In genomic region chr10:128977522-128978114, GRCm38 (mm10) we compare ENCODE assay signal across 9 mouse cellular contexts. TPM values are rescaled to one million over a fixed set of nuclear protein-coding genes. Genes with fewer than 3 reads are reported as not detected.
DNase-seq lines count a peak whose midpoint lies in the region; ATAC-seq and TF ChIP-seq lines count a peak whose summit lies in the region.
"Had no signal": no experiment of that assay in that cellular context is flagged by ENCODE, and none has a peak within 500 bp of the region (broad histone marks: within the 10 kb centered on the region; RNA-seq: fewer than 3 reads in every experiment).

No protein-coding gene starts in this region.

- H3K4me1 ChIP-seq in limb, embryonic 14.5 days (ENCODE audit: control insufficient read depth, insufficient read depth, low read length), result no peaks in the 10 kb centered on the region

- no peak overlapping the region for H3K4me2 ChIP-seq in limb, embryonic 14.5 days (replicated peaks; ENCODE audit: low read depth, low read length, severe bottlenecking)
- H3K4me2 ChIP-seq: heart, embryonic 13.5 days had no signal

- no peaks in the 10 kb centered on the region for H3K9me3 ChIP-seq in limb, embryonic 14.5 days (ENCODE audit: control insufficient read depth, low read length)
- H3K9me3 ChIP-seq: heart, embryonic 13.5 days had no signal

- 16% methylated on average over 9 of the region's 9 CpGs for WGBS in limb, embryonic 14.5 days

- no peak overlapping the region for H3K27ac ChIP-seq in limb, embryonic 14.5 days (replicated peaks; ENCODE audit: low read depth, low read length)

- H3K4me3 ChIP-seq in limb, embryonic 14.5 days (replicated peaks; ENCODE audit: low read length), result no peak overlapping the region
- H3K4me3 ChIP-seq: heart, embryonic 13.5 days had no signal

- H3K27me3 ChIP-seq in limb, embryonic 14.5 days (ENCODE audit: control insufficient read depth, insufficient read depth, low read length), result no peaks in the 10 kb centered on the region
- H3K27me3 ChIP-seq: heart, embryonic 13.5 days had no signal

- no peak overlapping the region for H3K9ac ChIP-seq in limb, embryonic 14.5 days (ENCODE audit: low read depth, low read length, severe bottlenecking)
- H3K9ac ChIP-seq: heart, embryonic 13.5 days had no signal

- peak; percentile 100 for ATAC-seq in common myeloid progenitor, adult 5-6 weeks (replicated peaks; ENCODE audit: low read depth, poor library complexity, severe bottlenecking)
- peak; percentile 68; the same call in 1 of the 2 replicates for ATAC-seq in limb, embryonic 14.5 days (ENCODE audit: low FRiP score, low read depth)

- H3K36me3 ChIP-seq in limb, embryonic 14.5 days (ENCODE audit: control insufficient read depth, insufficient read depth, low read length), result no peaks in the 10 kb centered on the region
- H3K36me3 ChIP-seq: heart, embryonic 13.5 days had no signal

- DNase-seq in A20 (ENCODE audit: low read depth, low spot score) (peak; percentile 43), R1 (ENCODE audit: low read depth, low spot score) (peak; percentile 63)
- peak; percentile 25 to 39 for DNase-seq in gastrocnemius, postnatal 4 days (ENCODE audit: low spot score in 2 of 2)
- DNase-seq in kidney, adult 9 months, result peak; percentile 70
- peak; percentile 66 for DNase-seq in limb, embryonic 14.5 days (ENCODE audit: low spot score)
- DNase-seq in neural tube, embryonic 10.5 days (ENCODE audit: extremely low spot score, low spot score), result peak; percentile 27
- DNase-seq in thymus, postnatal 0 days (ENCODE audit: low spot score), result peak; percentile 82

- no peak for TF ChIP-seq POLR2A in limb, embryonic 14.5 days (IDR thresholded peaks at IDR 0.05; ENCODE audit: borderline replicate concordance, extremely low read depth, insufficient read depth, insufficient read length)

RNA-seq across cellular contexts. Expression of gene Olfr9, which starts 11.6 kb away (rescaled TPM):
- not detected in 2 replicates for total RNA-seq in common myeloid progenitor, adult 5-6 weeks (2017)
- not detected for total RNA-seq in gastrocnemius, postnatal 4 days (2021)
- polyA plus RNA-seq in limb, embryonic 14.5 days (2012; rRNA removed), result not detected in 2 replicates
- not detected in 2 replicates for polyA plus RNA-seq in limb, embryonic 14.5 days (2014; fragmentation: Nextera tagmentation; extraction: Ambion mirVana)
- polyA plus RNA-seq in thymus, postnatal 0 days (2015; fragmentation: Nextera tagmentation; extraction: Ambion mirVana), result not detected in 2 replicates
- polyA plus RNA-seq: heart, embryonic 13.5 days had no signal

RNA-seq across cellular contexts. Expression of gene Mettl7b, which starts 16.8 kb away (rescaled TPM):
- total RNA-seq in common myeloid progenitor, adult 5-6 weeks (2017), result not detected in 2 replicates
- under 1 TPM in 1 of 2 experiments, not detected in 1; 0.73 TPM for total RNA-seq in gastrocnemius, postnatal 4 days (2021)
- 0.24 and 0.38 TPM in 2 replicates for polyA plus RNA-seq in limb, embryonic 14.5 days (2012; rRNA removed)
- polyA plus RNA-seq in limb, embryonic 14.5 days (2014; fragmentation: Nextera tagmentation; extraction: Ambion mirVana), result 0.21 and 0.80 TPM in 2 replicates
- polyA plus RNA-seq in thymus, postnatal 0 days (2015; fragmentation: Nextera tagmentation; extraction: Ambion mirVana), result 3.4 and 5.5 TPM in 2 replicates
- polyA plus RNA-seq: heart, embryonic 13.5 days had no signal

RNA-seq across cellular contexts. Expression of gene Olfr763, which starts 33.0 kb away (rescaled TPM):
- total RNA-seq in common myeloid progenitor, adult 5-6 weeks (2017), result not detected in 2 replicates
- total RNA-seq in gastrocnemius, postnatal 4 days (2021), result not detected
- polyA plus RNA-seq in limb, embryonic 14.5 days (2012; rRNA removed), result not detected in 2 replicates
- not detected in 2 replicates for polyA plus RNA-seq in limb, embryonic 14.5 days (2014; fragmentation: Nextera tagmentation; extraction: Ambion mirVana)
- not detected in 2 replicates for polyA plus RNA-seq in thymus, postnatal 0 days (2015; fragmentation: Nextera tagmentation; extraction: Ambion mirVana)
- polyA plus RNA-seq: heart, embryonic 13.5 days had no signal

RNA-seq across cellular contexts. Expression of gene Itga7, which starts 44.0 kb away (rescaled TPM):
- total RNA-seq in common myeloid progenitor, adult 5-6 weeks (2017), result not detected in 2 replicates
- 100 to 1,000 TPM; 148 to 157 TPM for total RNA-seq in gastrocnemius, postnatal 4 days (2021)
- polyA plus RNA-seq in limb, embryonic 14.5 days (2012; rRNA removed), result 22.3 and 24.1 TPM in 2 replicates
- 7.0 and 11.5 TPM in 2 replicates for polyA plus RNA-seq in limb, embryonic 14.5 days (2014; fragmentation: Nextera tagmentation; extraction: Ambion mirVana)
- polyA plus RNA-seq in thymus, postnatal 0 days (2015; fragmentation: Nextera tagmentation; extraction: Ambion mirVana), result 2.4 and 2.5 TPM in 2 replicates

RNA-seq across cellular contexts. Expression of gene Bloc1s1, which starts 53.8 kb away (rescaled TPM):
- total RNA-seq in common myeloid progenitor, adult 5-6 weeks (2017), result 95.3 and 109 TPM in 2 replicates
- 100 to 1,000 TPM; 218 to 231 TPM for total RNA-seq in gastrocnemius, postnatal 4 days (2021)
- polyA plus RNA-seq in limb, embryonic 14.5 days (2012; rRNA removed), result 211 and 285 TPM in 2 replicates
- 242 and 262 TPM in 2 replicates for polyA plus RNA-seq in limb, embryonic 14.5 days (2014; fragmentation: Nextera tagmentation; extraction: Ambion mirVana)
- polyA plus RNA-seq in thymus, postnatal 0 days (2015; fragmentation: Nextera tagmentation; extraction: Ambion mirVana), result 251 and 253 TPM in 2 replicates

Comparison
In these comparisons a context has a peak if more than half of its experiments do, and no peak if none do; other contexts are left out.
1. DNase-seq: peak in every context shown above with its lines; median percentile 82 in thymus, postnatal 0 days; 70 in kidney, adult 9 months; 66 in limb, embryonic 14.5 days; 63 in R1; 43 in A20; 32 in gastrocnemius, postnatal 4 days; 27 in neural tube, embryonic 10.5 days.